Mouse (Mus musculus) lung, adult 2 months (tissue): ENCODE results near the gene Ociad1. TPM values are rescaled to one million over a fixed set of nuclear protein-coding genes. Genes with fewer than 3 reads are reported as not detected.

Source experiments
- DNase-seq: peaks from one replicate; pipeline ENCODE4 v3.0.0; 2022
- H3K4me1 ChIP-seq: fragments of 200-500 bp; 2 replicates; pipeline ENCODE4 v1.6.1; 2011; ENCODE audit warnings: low read length; ENCODE audit not compliant: control insufficient read depth, insufficient read depth
- H3K4me3 ChIP-seq: fragments of 200-500 bp; replicated peaks from 2 replicates; pipeline ENCODE3; 2011; ENCODE audit warnings: low read depth, mild to moderate bottlenecking, control low read depth, low read length; ENCODE audit errors: extremely low read depth
- CTCF ChIP-seq: fragments of 200-500 bp; IDR thresholded peaks from 2 replicates; pipeline ENCODE4 v1.5.1; 2011; ENCODE audit warnings: mild to moderate bottlenecking, low read length, control low read depth; ENCODE audit not compliant: insufficient read depth
- POLR2A ChIP-seq: fragments of 200-500 bp; IDR thresholded peaks from 2 replicates; pipeline ENCODE4 v1.6.1; 2011; ENCODE audit warnings: low read depth, mild to moderate bottlenecking, control low read depth, low read length, borderline replicate concordance; ENCODE audit errors: extremely low read depth
- WGBS: fragments of 180-500 bp; shearing (Covaris S2); methylation state at CpG from one replicate; pipeline ENCODE4 v1.1.7; 2018; 5-methylcytosine and 5-hydroxymethylcytosine counted together
- polyA plus RNA-seq: library from polyadenylated mRNA; depleted of rRNA; stranded (reverse); fragments of >200 nt; gene quantifications from 2 replicates; pipeline ENCODE4 v1.2.3, GENCODE M21; 2012

Gene Ociad1
- polyA plus RNA-seq, 1 experiment: 58.4 TPM

DNA sequence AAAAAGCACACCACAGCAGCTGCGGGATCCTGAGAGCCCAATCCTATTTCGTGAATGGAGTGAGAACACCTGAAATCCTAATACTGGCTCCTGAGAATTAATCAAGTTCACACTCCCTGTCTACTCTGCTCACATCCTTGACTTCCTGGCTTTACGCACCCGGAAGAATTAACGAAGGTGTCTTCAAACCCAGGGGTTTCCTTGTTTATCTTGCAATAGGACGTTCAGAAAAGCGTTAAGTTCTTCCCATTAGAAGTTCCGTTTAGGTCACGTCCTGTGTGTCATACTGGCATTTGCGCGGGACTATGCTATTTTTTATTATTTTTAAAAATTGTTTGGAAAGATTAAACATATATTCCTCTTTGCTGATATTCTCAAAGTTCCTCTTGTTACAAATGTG, 35.5 kb upstream of the Ociad1 start:
- H3K4me1 ChIP-seq: peaks cover 3% of the 10 kb centered on the region
- peak overlapping the region; percentile 73 for H3K4me3 ChIP-seq
- TF ChIP-seq CTCF (no peak), POLR2A (no peak)
- under 1% methylated on average over 11 of the region's 11 CpGs for WGBS
- no peak for DNase-seq

DNA sequence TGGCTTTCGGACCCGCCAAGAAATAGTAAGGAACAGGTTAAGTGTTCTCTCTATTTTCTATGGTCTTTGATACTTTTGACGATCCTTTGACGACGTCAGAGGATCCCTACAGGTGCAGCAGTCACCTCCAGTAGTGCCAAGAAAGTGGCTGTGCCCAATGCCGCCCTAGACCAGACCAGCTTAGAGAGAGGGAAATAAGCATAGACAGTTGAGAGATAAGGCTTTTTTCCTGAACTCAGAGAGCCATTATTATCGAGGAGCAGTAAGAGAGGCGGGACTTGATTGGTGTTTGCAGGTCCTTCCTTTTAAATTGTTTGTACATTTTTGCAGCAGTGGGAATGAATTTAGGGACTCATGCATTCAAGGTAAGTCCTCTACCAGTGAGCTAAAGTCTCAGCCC, 34.9 kb upstream of the Ociad1 start:
- WGBS: 45% methylated on average over 8 of the region's 8 CpGs
- TF ChIP-seq CTCF (no peak), POLR2A (no peak)
- DNase-seq: no peak
- Histone ChIP-seq H3K4me1 (peaks cover 3% of the 10 kb centered on the region), H3K4me3 (no peak overlapping the region)

DNA sequence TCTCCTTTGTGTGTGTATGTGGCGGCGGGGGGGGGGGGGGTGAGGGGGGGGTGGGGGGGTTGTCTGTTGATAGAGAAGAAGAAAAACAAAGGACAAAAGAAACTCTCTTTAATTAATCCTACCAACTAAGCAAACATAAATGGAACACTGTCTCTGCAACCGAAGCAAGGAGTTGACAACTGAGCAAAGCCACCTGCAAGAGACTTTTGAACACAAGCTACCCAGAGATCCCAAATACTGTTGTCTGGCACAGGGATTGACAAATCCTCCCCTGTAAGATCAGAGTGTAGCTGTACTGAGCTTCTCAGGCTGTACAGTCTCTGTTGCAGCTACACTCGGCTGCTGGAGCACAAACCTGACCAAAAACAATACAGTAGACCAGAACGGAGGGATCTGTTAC, 28.5 kb upstream of the Ociad1 start:
- TF ChIP-seq POLR2A (no peak), CTCF (no peak)
- DNase-seq: no peak
- H3K4me1 ChIP-seq: no peaks in the 10 kb centered on the region; the same call in 1 of the 2 replicates
- H3K4me3 ChIP-seq: no peak overlapping the region
- 55% methylated on average over 4 of the region's 5 CpGs for WGBS

DNA sequence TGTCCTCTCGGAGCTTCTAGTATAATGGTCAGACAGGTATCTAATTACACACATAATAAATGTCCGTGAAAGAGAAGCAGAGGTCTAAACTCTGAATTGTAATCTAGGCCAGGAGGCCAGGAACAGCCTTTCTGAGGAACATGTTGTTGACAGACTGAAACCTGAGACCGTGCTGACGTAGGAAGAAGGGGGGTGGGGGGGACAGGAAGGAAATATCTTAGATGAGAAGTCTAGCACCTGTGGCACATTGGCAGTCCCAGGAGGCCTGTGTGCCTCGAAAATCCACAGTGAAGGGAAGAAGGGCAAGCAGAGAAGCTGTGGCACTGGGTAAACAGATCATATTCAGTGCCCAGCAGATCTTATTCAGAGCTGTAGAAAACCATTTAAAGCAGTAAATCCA, 27.1 kb upstream of the Ociad1 start:
- DNase-seq: no peak
- TF ChIP-seq POLR2A: no peak
- no peak for TF ChIP-seq CTCF
- Histone ChIP-seq H3K4me1 (no peaks in the 10 kb centered on the region; the same call in 1 of the 2 replicates), H3K4me3 (no peak overlapping the region)
- WGBS: 27% methylated on average over 5 of the region's 5 CpGs

DNA sequence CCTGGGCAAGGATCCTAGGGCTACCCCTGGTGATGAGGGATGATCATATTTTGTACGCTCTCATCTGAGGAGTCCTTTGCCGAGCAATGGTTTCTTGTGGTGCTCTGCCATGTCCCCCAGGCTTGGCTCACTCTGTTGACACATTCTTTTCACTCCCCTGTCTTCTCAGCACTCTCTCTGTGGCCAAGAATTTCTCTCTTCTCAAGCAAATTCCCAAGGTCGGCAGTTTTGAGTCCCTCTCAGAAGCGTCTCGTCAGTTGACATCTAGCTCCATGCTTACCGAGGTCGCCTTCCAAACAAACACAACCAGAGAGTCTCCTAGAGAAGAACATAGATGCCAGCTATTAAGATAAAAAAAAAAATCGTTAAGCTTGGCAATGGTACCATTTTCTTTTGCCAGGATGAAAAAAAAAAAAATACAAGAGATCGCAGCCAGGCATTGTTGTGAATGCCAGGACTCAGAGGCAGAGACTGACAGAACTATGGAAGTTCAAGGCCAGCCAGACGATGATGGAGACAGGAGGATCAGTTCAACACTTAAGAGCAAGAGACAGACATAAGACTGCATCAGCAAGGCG, 23.9 kb upstream of the Ociad1 start:
- no peaks in the 10 kb centered on the region; the same call in 1 of the 2 replicates for H3K4me1 ChIP-seq
- WGBS: 56% methylated on average over 11 of the region's 11 CpGs
- no peak for TF ChIP-seq POLR2A
- no peak for TF ChIP-seq CTCF
- DNase-seq: no peak
- no peak overlapping the region for H3K4me3 ChIP-seq

DNA sequence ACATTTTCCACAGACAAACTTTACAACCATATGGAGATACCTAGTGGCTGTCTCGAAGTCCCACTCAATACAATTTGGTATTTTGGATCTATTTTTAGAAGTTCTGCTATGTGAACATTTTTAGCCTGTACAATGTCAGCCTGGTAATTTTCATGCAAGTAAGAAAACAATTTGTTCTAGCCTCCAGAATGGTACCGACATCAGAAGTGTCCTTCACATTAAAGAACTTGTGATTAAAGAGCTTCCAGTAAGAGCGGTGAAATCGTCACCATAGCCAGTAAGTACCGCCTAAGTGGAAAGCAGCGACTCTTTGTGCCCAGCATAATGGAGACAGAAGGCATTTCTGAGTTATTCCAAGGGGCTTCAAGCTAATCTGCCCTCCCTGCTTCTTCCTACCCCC, 22.0 kb upstream of the Ociad1 start:
- no peak for DNase-seq
- TF ChIP-seq CTCF: no peak
- TF ChIP-seq POLR2A: no peak
- H3K4me1 ChIP-seq: no peaks in the 10 kb centered on the region
- WGBS: 64% methylated on average over 6 of the region's 6 CpGs
- no peak overlapping the region for H3K4me3 ChIP-seq

DNA sequence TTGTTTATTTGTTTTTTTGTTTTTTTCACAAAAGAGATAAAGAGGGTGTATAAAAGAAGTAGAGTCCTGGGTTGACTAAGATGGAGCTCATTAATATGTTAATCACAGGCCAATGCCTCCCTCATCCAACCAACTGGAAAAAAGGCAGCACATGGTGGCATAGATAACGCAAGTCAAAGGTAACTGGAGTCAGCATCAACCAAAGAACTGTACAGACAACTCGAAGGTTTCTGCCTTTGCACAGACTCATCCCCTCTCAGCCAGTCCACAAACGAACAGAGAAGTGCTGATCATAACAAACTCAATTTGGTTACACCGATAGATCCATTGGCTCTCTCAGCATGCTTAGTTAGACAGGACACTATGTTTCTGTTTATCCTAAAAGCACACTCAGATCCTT, 19.4 kb upstream of the Ociad1 start:
- WGBS: 82% methylated on average over 4 of the region's 4 CpGs
- no peak for DNase-seq
- Histone ChIP-seq H3K4me3 (no peak overlapping the region), H3K4me1 (no peaks in the 10 kb centered on the region)
- TF ChIP-seq CTCF (no peak), POLR2A (no peak)

DNA sequence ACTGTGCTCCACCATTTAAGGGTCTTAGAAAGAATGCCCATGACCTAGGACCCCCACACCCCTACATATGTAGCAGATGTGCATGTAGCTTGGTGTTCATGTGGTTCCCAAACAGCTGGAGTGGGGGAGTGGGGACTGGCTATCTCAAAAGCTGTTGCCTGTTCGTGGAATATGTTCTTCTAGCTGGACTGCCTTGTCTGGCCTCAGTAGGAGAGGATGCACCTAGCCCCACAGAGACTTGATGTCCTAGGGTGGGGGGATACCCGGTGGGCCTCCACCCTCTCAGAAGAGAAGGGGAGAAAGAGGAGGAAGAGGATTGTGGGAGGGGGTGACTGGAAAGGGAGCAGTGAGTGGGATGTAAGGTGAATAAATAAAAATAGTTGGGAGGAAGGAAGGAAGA, 17.6 kb upstream of the Ociad1 start:
- Histone ChIP-seq H3K4me1 (peaks cover 5% of the 10 kb centered on the region; the same call in 1 of the 2 replicates), H3K4me3 (no peak overlapping the region)
- no peak for TF ChIP-seq POLR2A
- no peak for TF ChIP-seq CTCF
- DNase-seq: no peak
- WGBS: 78% methylated on average over 2 of the region's 2 CpGs

DNA sequence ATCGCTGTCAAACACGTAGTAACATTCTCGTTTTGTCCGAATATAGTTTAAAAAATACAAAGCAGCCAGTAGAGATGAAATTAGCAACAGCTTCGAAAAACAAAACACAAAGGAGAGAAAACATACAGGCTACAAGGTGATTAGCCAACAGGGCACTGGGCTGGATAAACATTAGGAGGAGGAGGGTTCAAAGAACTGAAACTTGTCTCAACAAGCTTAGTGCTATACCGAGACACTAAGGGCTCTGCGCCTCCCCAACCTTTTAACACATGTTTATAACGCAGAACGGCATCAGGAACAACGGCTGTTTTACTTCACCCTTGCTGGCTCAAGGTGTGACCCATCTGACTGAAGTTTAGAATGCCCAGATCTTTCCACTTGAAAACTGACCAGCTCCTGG, 13.4 kb upstream of the Ociad1 start:
- no peak for DNase-seq
- Histone ChIP-seq H3K4me1 (peaks cover 5% of the 10 kb centered on the region; the same call in 1 of the 2 replicates), H3K4me3 (no peak overlapping the region)
- 54% methylated on average over 10 of the region's 10 CpGs for WGBS
- TF ChIP-seq POLR2A (no peak), CTCF (no peak)

DNA sequence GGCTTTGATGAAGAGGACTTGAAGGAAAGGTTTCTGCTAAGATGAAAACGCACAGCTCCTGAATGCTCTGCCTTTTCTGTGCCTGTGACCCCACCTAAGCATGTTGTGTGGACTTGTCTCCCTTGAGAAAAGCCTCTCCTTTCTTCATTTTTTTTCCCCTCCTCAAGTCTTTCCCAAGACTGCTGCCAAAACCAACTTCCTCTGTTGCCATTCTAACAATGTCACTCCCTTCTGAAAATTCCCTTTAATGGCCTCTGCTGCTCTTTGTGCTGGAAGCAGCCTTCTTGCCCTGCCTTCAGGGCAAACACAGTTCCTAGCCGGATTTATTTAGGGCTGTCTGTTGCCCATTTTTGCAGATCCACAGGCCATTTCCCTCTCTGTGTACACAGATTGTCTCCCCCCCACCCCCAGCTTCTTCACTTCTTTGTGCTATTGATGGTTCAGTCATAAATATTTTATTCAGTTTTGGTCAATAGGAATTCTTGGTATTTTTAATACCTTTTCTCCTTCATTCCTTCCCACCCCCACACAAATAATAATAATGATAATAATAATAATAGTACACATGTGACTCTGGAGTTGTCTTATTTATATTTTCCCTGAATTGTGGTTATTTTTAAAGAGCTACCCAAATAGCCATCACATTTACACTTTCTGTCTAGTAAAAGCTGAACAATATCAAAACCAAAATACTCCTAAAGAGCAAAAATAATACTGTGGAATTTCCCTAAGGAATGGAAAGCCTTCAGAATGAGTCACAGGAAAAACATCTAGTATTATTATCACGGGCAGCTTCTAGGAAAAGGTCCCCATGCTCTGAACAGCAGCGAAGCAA, 12.6 kb upstream of the Ociad1 start:
- TF ChIP-seq POLR2A (no peak), CTCF (no peak)
- Histone ChIP-seq H3K4me3 (no peak overlapping the region), H3K4me1 (peaks cover 5% of the 10 kb centered on the region; the same call in 1 of the 2 replicates)
- WGBS: 34% methylated on average over 4 of the region's 4 CpGs
- no peak for DNase-seq
